Mouse (Mus musculus): ENCODE results near the gene Stk40. TPM values are rescaled to one million over a fixed set of nuclear protein-coding genes. Genes with fewer than 3 reads are reported as not detected.

Stk40 gene
- polyA plus RNA-seq, 1 experiment from 2014 or later, result 34.2 TPM

DNA sequence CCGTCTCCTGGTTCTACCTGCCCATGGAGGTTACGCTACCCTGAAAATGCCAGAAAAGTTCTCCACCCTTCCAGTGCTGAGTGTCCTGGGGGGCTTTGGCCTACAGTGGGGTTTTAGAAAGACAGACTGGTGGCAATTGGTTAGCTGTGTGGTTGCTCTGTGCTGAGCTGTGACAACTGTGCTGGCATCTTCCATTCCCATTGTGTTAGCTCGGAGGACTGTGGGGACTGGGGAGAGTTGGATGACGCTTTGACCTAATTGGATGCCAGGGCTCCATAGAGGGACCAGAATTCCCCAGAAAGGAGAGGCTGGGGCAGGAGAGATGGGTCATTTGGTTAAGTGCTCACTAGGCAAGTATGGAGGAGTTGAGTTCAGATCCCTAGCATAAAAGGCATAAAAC is 30.5 kb downstream of the Stk40 start:
- Histone ChIP-seq H3K27ac (no peak overlapping the region), H3K4me3 (no peak overlapping the region), H3K9ac (no peak overlapping the region), H3K27me3 (no peaks in the 10 kb centered on the region), H3K4me1 (peaks cover 23% of the 10 kb centered on the region), H3K36me3 (ENCODE audit: poor library complexity, severe bottlenecking) (peaks cover 76% of the 10 kb centered on the region), H3K4me2 (no peak overlapping the region), H3K9me3 (replicated peaks) (no peaks in the 10 kb centered on the region)
- WGBS, result 91% methylated on average over 4 of the region's 4 CpGs
- ATAC-seq, result no peak

DNA sequence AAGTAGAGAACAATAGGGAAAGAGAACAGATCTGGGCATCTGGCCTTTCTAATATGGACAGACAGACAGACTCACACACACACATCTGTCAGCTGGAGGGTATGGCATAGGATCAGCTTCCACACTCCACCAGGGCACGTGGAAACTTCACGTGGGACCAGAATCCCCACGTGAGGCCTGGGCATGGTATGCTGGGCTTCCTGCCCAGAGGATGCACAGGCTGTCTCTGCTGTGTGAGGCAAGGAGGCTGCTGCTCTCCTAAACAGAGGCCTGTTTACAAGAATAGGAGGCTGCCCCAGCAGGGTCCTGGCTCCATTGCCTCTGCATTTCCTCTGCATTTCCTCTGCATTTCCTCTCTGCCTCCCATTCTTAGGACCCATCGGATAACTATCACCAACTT is 30.9 kb downstream of the Stk40 start:
- 91% methylated on average over 4 of the region's 4 CpGs for WGBS
- no peak for ATAC-seq
- peaks cover 76% of the 10 kb centered on the region for H3K36me3 ChIP-seq (ENCODE audit: poor library complexity, severe bottlenecking)

DNA sequence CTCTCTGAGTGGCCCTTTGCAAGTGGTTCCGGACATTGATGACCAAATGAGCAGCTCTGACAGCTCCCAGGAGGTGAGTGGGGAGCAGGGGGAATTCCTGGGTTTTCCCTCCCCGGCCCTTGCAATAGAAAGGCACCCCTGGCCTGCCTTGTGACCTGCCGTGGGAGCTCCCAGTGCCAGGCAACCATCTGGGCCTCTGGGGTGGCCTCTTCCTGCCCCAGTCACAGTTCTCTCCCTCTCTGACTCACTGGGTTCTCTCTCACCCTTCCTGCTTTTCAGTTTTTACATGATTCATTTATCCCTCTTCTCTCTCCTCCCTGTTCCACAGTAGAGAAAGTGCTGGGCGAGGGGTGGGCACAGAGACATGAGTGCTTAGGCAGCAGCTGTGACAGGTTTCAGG is 34.0 kb downstream of the Stk40 start:
- H3K27me3 ChIP-seq, result no peaks in the 10 kb centered on the region
- H3K36me3 ChIP-seq (ENCODE audit: poor library complexity, severe bottlenecking), result peaks cover 65% of the 10 kb centered on the region
- H3K27ac ChIP-seq, result no peak overlapping the region; the same call in 1 of the 2 replicates
- H3K4me1 ChIP-seq, result peaks cover under 1% of the 10 kb centered on the region; the same call in 1 of the 2 replicates
- 87% methylated on average over 4 of the region's 4 CpGs for WGBS
- ATAC-seq, result no peak
- H3K9me3 ChIP-seq (replicated peaks), result no peaks in the 10 kb centered on the region
- H3K4me2 ChIP-seq, result no peak overlapping the region
- H3K9ac ChIP-seq, result no peak overlapping the region
- H3K4me3 ChIP-seq, result no peak overlapping the region

More for the DNA sequence above, 30.9 kb downstream of the Stk40 start:
- no peak overlapping the region for H3K4me2 ChIP-seq
- H3K9me3 ChIP-seq (replicated peaks), result no peaks in the 10 kb centered on the region
- H3K9ac ChIP-seq, result no peak overlapping the region
- peaks cover 23% of the 10 kb centered on the region for H3K4me1 ChIP-seq
- H3K27me3 ChIP-seq, result no peaks in the 10 kb centered on the region
- H3K27ac ChIP-seq, result no peak overlapping the region
- H3K4me3 ChIP-seq, result no peak overlapping the region

DNA sequence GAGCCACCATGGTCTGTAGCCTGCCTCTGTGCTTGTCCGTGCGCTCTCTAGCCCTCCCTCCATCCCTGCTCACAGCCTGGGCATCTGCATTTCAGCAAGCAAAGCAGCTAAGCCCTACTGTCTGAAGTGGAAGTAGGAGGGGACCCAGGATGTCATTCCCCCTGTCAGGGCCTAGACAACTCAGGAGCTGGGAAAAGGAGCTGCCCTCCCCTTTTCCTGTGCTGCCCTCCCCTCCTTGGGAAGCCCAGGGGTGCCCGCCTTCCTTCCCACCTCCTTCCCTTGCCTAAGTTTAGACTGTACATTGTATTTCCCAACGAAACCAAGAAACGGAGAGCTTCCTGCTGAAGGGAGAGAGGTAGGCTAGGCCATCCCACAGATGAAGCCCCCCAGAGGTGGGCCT is 37.3 kb downstream of the Stk40 start:
- H3K4me3 ChIP-seq, result no peak overlapping the region
- H3K9ac ChIP-seq, result no peak overlapping the region
- no peaks in the 10 kb centered on the region for H3K27me3 ChIP-seq
- H3K4me1 ChIP-seq, result no peaks in the 10 kb centered on the region
- 79% methylated on average over 4 of the region's 5 CpGs for WGBS
- ATAC-seq, result no peak
- H3K27ac ChIP-seq, result no peak overlapping the region
- no peaks in the 10 kb centered on the region for H3K9me3 ChIP-seq (replicated peaks)
- H3K36me3 ChIP-seq (ENCODE audit: poor library complexity, severe bottlenecking), result peaks cover 45% of the 10 kb centered on the region
- no peak overlapping the region for H3K4me2 ChIP-seq

DNA sequence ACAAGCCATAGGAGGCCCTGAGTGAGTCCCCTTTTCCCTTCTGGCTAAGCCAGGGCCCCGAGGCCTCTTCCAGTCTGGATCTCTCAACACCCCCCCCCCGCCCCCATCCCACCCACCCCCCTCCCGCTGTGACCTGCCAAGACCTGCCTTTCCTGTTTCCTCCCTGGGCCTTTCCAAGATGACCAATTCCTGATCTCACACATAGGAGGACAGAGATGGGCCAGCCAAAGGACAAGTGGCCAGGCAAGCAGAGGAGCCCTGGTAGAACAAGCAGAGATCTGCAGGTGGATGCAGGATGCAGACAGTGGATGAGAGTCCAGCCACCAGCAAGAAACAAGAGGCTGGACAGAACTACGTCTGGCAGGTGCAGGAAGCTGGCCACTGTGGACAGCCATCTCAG is 41.6 kb downstream of the Stk40 start:
- no peak overlapping the region for H3K27ac ChIP-seq
- no peak overlapping the region for H3K4me3 ChIP-seq
- peaks cover 20% of the 10 kb centered on the region for H3K4me1 ChIP-seq
- no peak for ATAC-seq
- peaks cover 2% of the 10 kb centered on the region; the same call in 1 of the 2 replicates for H3K36me3 ChIP-seq (ENCODE audit: poor library complexity, severe bottlenecking)
- H3K27me3 ChIP-seq, result peaks cover 42% of the 10 kb centered on the region
- no peak overlapping the region for H3K4me2 ChIP-seq
- WGBS, result 65% methylated on average over 4 of the region's 4 CpGs
- H3K9ac ChIP-seq, result no peak overlapping the region
- no peaks in the 10 kb centered on the region for H3K9me3 ChIP-seq (replicated peaks)

DNA sequence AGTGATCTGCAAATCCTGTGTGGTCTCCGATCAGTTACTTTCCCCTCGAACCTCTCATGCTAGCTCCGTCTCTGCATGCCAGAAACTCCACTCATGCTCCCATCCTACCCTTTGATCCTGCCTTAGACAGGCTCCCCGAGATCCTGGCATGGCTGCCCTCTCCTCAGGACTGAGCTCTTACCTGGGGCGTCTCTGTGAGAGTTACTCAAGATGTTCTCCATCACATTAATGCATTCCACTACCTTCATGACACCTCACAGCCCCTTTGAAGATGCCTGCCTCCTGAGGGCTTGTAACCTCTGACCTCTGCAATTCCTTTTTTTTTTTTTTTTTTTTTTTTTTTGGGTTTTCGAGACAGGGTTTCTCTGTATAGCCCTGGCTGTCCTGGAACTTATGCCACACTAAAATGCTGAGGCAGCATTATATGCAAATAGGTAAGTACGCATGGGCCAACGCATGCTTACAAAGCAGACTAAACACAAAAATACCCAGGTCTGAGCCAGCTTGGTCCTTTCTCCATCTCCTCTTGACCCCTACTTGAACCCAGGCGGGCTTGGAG is 43.3 kb downstream of the Stk40 start:
- WGBS, result 62% methylated on average over 9 of the region's 9 CpGs
- no peaks in the 10 kb centered on the region for H3K9me3 ChIP-seq (replicated peaks)
- H3K4me1 ChIP-seq, result peaks cover 20% of the 10 kb centered on the region
- peaks cover 58% of the 10 kb centered on the region for H3K27me3 ChIP-seq
- no peak overlapping the region for H3K4me3 ChIP-seq
- ATAC-seq, result no peak
- H3K27ac ChIP-seq, result no peak overlapping the region
- no peak overlapping the region for H3K4me2 ChIP-seq
- no peak overlapping the region for H3K9ac ChIP-seq
- H3K36me3 ChIP-seq (ENCODE audit: poor library complexity, severe bottlenecking), result no peaks in the 10 kb centered on the region

DNA sequence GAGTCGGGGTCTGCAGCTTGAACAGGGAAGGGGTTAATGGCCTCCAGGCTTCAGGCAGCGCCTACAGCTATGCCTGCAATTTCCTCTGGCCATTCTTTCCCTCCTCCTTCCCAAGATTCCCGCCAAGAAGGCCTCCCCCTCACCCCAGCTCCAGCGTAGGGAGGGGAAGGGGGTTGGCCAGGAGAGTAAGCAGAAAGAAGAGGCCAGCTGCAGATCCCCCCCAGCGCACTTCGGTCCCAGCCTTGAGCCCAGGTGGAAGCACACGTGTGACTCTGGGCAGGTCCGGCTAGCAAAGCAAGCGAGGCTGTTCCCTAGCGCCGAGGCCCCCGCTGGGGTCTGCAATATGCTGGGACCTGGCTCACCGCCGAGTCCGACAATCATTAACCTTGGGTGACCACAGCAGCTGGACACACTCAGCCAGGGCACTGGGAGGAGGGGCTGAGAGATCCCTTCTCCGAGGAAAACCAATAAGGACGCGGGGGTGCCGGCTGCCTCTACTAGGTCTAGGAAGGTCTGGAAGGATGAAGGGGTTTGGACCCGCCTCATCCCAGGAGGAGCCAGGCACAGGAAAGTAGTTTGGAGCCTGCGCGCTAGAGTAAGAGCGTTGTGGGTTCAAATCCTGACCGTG is 43.9 kb downstream of the Stk40 start, which contains the start of gene Eva1b:
Gene Eva1b, plus strand, starts transcription at position 212 of the 628 bp plus-strand sequence.
- ATAC-seq, result no peak
- Histone ChIP-seq H3K9ac (peak within 1 kb of the TSS; percentile 49), H3K9me3 (replicated peaks) (no peaks in the 10 kb centered on the region), H3K4me1 (peaks cover 20% of the 10 kb centered on the region), H3K27ac (no peak within 1 kb of the TSS), H3K4me2 (peak within 1 kb of the TSS; percentile 66), H3K36me3 (ENCODE audit: poor library complexity, severe bottlenecking) (no peaks in the 10 kb centered on the region), H3K27me3 (peaks cover 61% of the 10 kb centered on the region), H3K4me3 (peak within 1 kb of the TSS; percentile 40)
- 3% methylated on average over 23 of the region's 24 CpGs for WGBS

DNA sequence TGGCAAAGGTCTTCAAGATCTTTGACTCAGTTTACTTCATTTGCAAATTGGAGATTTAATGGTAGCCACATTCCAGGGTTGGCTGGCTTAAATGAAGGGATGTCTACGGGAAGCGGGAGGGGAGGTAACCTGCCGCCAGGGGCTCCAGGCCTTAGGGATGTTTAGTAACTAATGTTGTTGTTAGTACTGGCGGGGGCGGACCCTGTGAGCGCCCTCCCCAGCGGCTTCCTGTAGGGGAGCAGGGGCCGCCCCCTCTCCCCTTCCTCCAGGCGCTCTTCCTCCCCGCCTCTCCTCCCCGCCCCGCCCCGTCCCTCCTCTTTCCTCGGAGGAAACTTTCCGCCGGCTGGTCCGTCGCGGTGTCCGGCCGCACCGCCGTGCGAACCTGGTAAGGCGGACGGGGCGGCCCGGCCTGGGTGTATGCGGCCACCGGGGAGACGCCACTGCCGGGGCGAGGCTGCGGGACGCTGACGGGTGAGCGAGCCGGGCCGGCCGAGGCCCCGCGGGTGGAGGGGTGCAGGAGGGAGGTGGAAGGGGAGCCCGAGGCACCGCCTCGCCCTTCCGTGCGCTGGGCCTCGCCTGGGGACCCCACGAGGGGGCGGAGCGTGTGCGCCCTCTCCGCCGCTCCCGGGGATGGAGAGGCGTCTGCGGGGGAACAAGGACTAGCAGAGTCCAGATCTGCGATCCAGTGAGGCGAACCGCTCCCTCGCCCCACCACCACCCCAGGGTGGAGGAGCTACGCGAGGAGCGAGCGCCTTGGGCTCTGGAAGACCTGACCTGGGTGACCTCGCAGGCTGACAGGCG is 44.6 kb downstream of the Stk40 start:
- H3K4me3 ChIP-seq, result peak overlapping the region; percentile 40
- no peak overlapping the region for H3K27ac ChIP-seq
- no peaks in the 10 kb centered on the region for H3K36me3 ChIP-seq (ENCODE audit: poor library complexity, severe bottlenecking)
- peaks cover 61% of the 10 kb centered on the region for H3K27me3 ChIP-seq
- peaks cover 20% of the 10 kb centered on the region for H3K4me1 ChIP-seq
- no peaks in the 10 kb centered on the region for H3K9me3 ChIP-seq (replicated peaks)
- peak overlapping the region; percentile 49 for H3K9ac ChIP-seq
- WGBS, result 2% methylated on average over 49 of the region's 67 CpGs
- peak; percentile 60; the same call in 1 of the 2 replicates for ATAC-seq
- H3K4me2 ChIP-seq, result peak overlapping the region; percentile 66

DNA sequence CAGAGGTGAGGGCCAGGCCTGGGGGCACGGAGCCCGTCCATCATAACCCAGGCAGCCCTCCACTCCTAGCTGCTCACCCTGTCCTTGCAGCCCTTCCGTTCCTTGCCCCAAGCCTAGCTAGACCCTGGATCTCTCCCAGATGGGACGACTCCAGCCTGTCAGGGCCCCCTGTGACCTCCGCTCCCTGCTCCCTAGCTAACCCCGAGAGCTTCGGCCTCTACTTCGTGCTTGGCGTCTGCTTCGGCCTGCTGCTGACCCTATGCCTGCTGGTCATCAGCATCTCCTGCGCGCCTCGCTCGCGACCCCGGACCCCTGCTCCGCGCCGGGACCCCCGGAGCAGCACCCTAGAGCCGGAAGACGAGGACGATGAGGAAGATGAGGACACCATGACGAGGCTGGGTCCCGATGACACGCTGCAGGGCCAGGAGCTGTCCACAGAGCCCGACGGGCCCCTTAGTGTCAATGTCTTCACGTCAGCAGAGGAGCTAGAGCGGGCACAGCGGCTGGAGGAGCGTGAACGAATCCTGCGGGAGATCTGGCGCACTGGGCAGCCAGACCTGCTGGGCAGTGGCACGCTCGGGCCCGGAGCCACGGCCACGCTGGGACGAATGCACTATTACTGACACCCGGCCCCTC is 45.4 kb downstream of the Stk40 start:
- H3K9me3 ChIP-seq (replicated peaks), result no peaks in the 10 kb centered on the region
- peaks cover 61% of the 10 kb centered on the region for H3K27me3 ChIP-seq
- H3K36me3 ChIP-seq (ENCODE audit: poor library complexity, severe bottlenecking), result no peaks in the 10 kb centered on the region
- H3K27ac ChIP-seq, result no peak overlapping the region
- peak overlapping the region; percentile 66 for H3K4me2 ChIP-seq
- peaks cover 20% of the 10 kb centered on the region for H3K4me1 ChIP-seq
- H3K4me3 ChIP-seq, result peak overlapping the region; percentile 40
- 23% methylated on average over 42 of the region's 42 CpGs for WGBS
- peak overlapping the region; percentile 49 for H3K9ac ChIP-seq
- ATAC-seq, result peak; percentile 14; the same call in 1 of the 2 replicates

DNA sequence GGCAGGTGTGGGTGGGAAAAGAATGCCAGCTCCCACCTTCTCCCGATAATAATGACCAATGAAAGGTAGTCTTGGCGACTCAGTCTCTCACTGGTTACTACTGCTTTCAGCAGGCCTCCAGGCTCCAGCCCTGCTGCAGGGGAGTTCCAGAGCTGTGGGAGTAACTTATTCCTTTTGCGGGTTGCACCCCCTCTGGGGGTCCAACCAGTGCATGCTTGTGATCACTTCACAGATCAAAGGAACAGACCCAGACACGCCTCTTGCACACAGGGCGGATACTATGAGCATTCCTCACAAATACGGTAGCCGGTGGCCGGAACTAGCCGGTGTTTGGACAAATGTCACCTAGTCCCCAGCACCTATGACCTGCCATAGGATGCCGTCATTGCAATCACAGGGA is 46.0 kb downstream of the Stk40 start:
- Histone ChIP-seq H3K9me3 (replicated peaks) (no peaks in the 10 kb centered on the region), H3K9ac (no peak overlapping the region), H3K4me3 (no peak overlapping the region), H3K27me3 (peaks cover 61% of the 10 kb centered on the region), H3K4me2 (peak overlapping the region; percentile 66; the same call in 1 of the 2 replicates), H3K27ac (no peak overlapping the region), H3K36me3 (ENCODE audit: poor library complexity, severe bottlenecking) (no peaks in the 10 kb centered on the region), H3K4me1 (peaks cover 20% of the 10 kb centered on the region)
- 58% methylated on average over 10 of the region's 10 CpGs for WGBS
- no peak for ATAC-seq

DNA sequence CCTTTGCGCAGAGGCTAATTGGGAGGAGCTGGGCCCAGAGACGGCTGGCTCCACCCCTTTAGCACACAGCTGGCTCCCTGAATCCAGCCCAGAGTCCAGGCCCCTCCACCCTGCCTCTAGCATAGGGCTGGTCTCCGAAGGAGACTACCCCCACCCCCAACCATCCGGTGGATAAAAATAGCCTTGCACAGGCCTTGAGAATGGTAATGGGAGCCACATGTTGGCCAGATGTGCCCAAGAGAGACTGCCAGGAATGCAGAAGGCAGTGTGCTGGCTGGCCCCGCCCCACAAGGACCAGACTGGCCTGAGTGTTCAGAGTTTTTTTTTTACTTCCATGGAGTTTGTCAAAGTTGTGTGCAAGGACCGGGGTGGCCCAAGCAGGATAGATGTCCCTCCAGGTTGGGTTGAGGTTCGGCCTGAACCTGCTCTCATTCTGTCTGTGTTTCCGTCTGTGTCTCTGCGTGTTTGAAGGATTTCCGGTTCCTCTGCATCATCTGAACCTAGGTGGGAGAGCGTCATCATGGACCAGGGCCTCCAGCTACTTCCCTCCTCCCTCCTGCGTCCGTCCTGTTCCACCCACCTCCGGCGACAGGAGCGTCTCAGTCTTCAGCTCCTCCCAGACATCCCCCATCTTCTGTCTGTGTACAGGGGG is 46.7 kb downstream of the Stk40 start:
- no peak for ATAC-seq
- peaks cover 20% of the 10 kb centered on the region for H3K4me1 ChIP-seq
- peaks cover 61% of the 10 kb centered on the region for H3K27me3 ChIP-seq
- H3K9me3 ChIP-seq (replicated peaks), result no peaks in the 10 kb centered on the region
- no peak overlapping the region for H3K4me2 ChIP-seq
- no peak overlapping the region for H3K27ac ChIP-seq
- no peak overlapping the region for H3K9ac ChIP-seq
- H3K4me3 ChIP-seq, result no peak overlapping the region
- 60% methylated on average over 16 of the region's 16 CpGs for WGBS
- no peaks in the 10 kb centered on the region for H3K36me3 ChIP-seq (ENCODE audit: poor library complexity, severe bottlenecking)

Data from forebrain, embryonic 13.5 days (tissue).